14 mouse cellular contexts compared by ENCODE assay signal in genomic region chr6:11359088-11359487, GRCm38 (mm10).
"Had no signal": no experiment of that assay in that cellular context is flagged by ENCODE, and none has a peak within 500 bp of the region (broad histone marks: within the 10 kb centered on the region; RNA-seq: fewer than 3 reads in every experiment).

No protein-coding gene starts in this region.

- H3K4me3 ChIP-seq: kidney, embryonic 15.5 days; limb, embryonic 15.5 days; liver, embryonic 12.5 days; lung, embryonic 15.5 days; megakaryocyte, embryonic 14.5 days; myocyte; neural tube, embryonic 15.5 days had no signal

- ATAC-seq: liver, embryonic 12.5 days had no signal

- H3K27ac ChIP-seq: kidney, embryonic 15.5 days; limb, embryonic 15.5 days; liver, embryonic 12.5 days; lung, embryonic 15.5 days; macrophage; neural tube, embryonic 15.5 days had no signal

- H3K4me1 ChIP-seq: kidney, embryonic 15.5 days; limb, embryonic 15.5 days; liver, embryonic 12.5 days; lung, embryonic 15.5 days; megakaryocyte, embryonic 14.5 days; neural tube, embryonic 15.5 days had no signal

- H3K9ac ChIP-seq: kidney, embryonic 15.5 days; limb, embryonic 15.5 days; liver, embryonic 12.5 days; lung, embryonic 15.5 days; neural tube, embryonic 15.5 days had no signal

- H3K27me3 ChIP-seq: kidney, embryonic 15.5 days; limb, embryonic 15.5 days; liver, embryonic 12.5 days; lung, embryonic 15.5 days; megakaryocyte, embryonic 14.5 days; neural tube, embryonic 15.5 days had no signal

- DNase-seq: kidney, adult 2 months; kidney, postnatal 14 days; lung, postnatal 14 days; right cerebral cortex, adult 18-20 months; right cerebral cortex, postnatal 25 days; thymus, postnatal 4 days had no signal

- H3K4me2 ChIP-seq: kidney, embryonic 15.5 days; limb, embryonic 15.5 days; liver, embryonic 12.5 days; lung, embryonic 15.5 days; neural tube, embryonic 15.5 days had no signal

- H3K9me3 ChIP-seq: kidney, embryonic 15.5 days; limb, embryonic 15.5 days; liver, embryonic 12.5 days; lung, embryonic 15.5 days; megakaryocyte, embryonic 14.5 days; neural tube, embryonic 15.5 days had no signal

- H3K36me3 ChIP-seq: kidney, embryonic 15.5 days; limb, embryonic 15.5 days; liver, embryonic 12.5 days; lung, embryonic 15.5 days; neural tube, embryonic 15.5 days had no signal
